Mouse (Mus musculus) thymus, adult 18-20 months (tissue): ENCODE measurements around the gene Gp1ba.

Experiments
- DNase-seq, 2 experiments: peaks; one replicate each; pipeline ENCODE4 v3.0.0; 2022; ENCODE audit warnings: mixed read lengths in 2 of 2

The Gp1ba gene

DNA sequence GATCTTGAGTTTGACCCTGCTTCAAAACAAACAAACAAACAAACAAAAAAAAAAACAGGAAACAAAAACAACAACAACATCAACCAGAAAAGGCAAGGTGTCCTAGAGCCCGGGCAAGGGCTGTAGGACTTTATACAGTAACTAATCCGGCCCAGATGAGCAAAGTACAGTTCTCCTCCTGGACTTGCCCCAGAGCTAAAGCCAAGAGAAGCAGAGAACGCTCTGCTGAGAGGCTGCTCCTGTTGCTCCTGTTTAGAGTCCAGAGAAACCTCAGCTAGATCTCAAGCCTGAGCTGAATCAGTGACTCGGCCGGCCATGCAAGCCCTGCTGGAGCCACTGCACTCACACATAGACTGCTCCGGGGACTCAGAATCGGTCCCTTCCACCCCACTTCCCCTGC lies 8.8 kb upstream of the Gp1ba start:
- DNase-seq, result no peak

DNA sequence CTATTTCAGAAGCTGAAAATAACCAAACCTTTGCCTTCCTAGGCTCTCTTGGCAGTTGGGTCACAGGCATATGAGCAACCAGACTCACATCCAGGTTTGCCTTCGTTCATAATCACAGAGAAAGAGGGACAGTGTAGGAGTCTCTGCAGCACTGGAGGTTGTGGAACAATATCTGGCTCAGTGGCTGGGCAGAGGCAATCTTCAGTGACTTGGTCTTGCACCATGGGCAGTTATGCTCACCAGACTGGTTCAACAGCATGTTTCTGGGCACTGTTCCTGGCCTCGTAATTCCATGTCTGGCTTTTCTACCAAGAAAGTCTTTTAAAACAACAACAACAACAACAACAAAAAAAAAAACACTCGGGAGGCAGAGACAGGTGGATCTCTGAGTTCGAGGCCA lies 3.3 kb upstream of the Gp1ba start:
- no peak for DNase-seq

- DNase-seq, result no peak
Measured at GRCm38 (mm10) chr11:70637764-70638163, 1.2 kb upstream of the Gp1ba start.

- DNase-seq, result no peak
Measured at GRCm38 (mm10) chr11:70638293-70638692, 629 bp upstream of the Gp1ba start.

GRCm38 (mm10) chr11:70639976-70640375 lies 1.1 kb downstream of the Gp1ba start:
- DNase-seq, result no peak

GRCm38 (mm10) chr11:70641241-70641640 lies 2.3 kb downstream of the Gp1ba start:
- no peak for DNase-seq

DNA sequence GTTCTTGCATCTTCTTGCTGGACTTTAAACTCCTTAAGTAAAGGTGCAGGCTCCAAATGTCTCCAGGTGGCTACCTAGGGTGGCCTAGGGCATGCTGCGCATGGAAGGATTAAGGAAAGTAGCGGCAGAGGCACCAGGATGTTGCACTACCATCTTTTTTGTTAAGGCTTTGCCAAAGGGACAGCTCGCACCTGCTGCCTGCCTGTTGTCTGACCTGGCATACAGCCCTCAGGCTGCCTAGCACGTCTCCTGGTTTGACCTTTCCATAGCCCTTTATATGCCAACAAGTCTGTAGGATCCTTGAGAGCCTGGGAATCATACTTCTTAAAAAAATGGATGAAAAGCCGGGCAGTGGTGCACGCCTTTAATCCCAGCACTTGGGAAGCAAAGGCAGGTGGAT lies 4.1 kb downstream of the Gp1ba start:
- no peak for DNase-seq

GRCm38 (mm10) chr11:70644564-70645103 lies 5.7 kb downstream of the Gp1ba start:
- no peak for DNase-seq

DNA sequence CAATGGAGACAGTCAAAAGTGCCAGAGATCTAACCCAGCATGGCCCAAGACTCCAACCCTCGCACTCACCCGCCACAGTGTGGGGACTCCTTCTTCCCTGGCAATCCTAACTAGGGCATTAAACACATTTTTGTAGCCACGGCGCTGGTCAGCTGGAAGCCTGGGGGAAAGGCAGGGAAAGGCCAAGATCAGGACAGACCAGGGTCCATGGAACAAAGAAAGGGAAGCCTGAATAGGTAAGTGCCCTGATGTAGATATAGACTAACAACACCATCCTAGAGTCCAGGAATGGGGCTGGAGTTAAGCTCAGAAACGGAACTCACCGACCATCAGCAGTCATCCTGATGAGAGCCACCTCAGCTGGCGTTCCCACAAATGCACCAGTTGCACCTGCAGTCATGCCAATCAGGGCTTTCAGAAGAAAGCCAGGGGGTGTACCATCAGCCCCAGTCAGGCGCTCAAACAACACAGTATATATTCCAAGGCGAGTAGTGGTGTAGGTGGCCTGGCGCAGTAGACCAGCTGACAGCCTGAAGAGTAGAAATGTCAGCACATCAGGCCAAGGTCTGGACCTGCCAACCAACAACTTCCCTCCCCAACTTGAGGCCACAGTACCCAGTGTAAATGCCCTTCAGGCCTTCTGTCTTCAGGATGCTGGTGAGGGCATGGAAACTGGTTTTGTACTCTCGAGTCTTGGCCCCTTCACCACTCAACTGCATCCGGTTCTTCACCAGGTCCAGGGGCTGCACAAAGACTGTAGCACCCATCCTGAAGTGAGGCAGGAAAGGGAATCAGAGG lies 6.7 kb downstream of the Gp1ba start:
- no peak for DNase-seq

DNA sequence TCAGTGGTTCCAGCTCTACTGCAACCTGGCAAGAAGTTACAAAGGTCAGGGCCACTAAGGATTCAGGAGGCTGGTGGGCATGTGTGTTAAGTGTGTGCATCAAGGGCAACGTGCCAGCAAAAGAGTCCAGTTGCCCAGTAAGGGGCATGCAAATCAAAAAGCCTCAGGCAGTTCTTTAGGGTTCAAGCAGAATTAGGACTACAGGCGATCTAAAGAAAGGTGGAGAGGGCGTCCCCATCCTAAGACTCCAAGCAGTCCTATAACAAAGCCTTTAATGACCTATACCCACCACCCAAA lies 7.3 kb downstream of the Gp1ba start:
- DNase-seq, result no peak

- peak; percentile 95 to 97 for DNase-seq
Measured at GRCm38 (mm10) chr11:70646691-70647650, 8.0 kb downstream of the Gp1ba start, which contains the start of the genes Rnf167 and Slc25a11. TSS of gene Rnf167 (plus strand) at chr11:70647235. TSS of gene Slc25a11 (minus strand) at chr11:70647479.

DNA sequence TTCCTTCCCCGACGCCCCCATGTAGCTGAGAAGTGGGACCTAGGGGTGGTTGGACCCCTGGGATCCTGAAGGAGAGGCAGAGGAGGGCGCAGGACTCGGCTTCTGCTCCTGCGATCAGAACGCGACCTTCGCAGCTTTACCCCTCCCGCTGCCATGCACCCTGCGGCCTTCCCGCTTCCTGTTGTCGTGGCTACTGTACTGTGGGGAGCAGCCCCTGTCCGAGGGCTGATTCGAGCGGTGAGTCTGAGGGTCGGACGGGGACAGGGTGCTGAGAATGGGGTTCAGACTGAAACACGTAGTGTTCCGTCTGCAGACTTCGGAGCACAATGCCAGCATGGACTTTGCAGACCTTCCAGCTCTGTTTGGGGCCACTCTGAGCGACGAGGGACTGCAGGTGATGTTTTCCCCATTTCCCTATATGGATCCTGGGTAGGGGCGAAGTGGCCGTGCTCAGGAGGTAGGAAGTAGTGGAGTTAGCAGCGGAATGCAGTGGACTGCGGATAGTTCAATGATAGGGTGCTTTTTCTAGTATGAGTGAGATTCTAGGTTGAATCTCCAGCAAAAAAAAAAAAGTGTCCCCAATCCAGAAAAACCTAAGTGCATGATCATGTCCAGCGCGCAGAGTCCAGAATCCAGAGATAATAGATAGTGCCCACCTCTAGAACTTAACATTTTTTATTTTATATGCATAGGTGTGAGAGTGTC lies 8.9 kb downstream of the Gp1ba start:
- DNase-seq, result peak; percentile 51 to 71

DNA sequence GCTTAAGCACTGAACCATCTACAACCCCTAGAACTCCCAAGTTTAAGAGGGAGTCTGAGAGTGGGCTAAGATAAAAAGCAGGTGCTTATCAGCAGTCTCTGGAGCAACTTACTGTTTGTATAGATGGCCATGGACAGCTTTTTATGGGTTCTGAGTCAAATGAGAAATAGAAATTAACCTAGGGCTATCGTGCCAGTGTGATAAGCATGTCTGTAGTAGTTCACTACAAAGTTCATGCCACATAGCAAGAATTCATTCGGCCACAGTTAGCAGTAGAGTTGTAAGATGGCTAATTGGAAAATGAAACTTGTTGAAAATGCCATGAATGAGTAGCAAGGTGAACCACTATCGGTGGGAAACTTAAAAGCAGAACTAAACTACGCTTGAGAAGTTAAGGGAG lies 9.6 kb downstream of the Gp1ba start:
- no peak for DNase-seq

DNA sequence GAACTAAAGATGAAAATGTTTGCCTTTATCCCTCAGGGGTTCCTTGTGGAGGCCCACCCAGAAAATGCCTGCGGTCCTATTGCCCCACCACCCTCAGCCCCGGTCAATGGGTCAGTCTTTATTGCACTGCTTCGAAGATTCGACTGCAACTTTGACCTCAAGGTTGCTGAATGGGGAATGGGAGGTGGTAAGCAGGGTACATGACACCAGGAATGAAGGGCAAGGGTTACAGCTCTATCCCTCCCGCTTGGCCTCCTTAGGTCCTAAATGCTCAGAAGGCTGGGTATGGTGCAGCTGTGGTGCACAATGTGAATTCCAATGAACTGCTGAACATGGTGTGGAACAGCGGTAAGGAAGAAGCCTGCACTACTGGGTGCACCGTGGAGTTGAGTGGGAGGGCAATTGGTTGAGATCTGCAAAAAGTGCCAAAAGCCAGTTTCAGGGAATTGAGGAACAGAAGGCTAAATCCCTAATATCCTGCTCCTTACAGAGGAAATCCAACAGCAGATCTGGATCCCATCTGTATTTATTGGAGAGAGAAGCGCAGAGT lies 10.3 kb downstream of the Gp1ba start:
- DNase-seq, result no peak

DNA sequence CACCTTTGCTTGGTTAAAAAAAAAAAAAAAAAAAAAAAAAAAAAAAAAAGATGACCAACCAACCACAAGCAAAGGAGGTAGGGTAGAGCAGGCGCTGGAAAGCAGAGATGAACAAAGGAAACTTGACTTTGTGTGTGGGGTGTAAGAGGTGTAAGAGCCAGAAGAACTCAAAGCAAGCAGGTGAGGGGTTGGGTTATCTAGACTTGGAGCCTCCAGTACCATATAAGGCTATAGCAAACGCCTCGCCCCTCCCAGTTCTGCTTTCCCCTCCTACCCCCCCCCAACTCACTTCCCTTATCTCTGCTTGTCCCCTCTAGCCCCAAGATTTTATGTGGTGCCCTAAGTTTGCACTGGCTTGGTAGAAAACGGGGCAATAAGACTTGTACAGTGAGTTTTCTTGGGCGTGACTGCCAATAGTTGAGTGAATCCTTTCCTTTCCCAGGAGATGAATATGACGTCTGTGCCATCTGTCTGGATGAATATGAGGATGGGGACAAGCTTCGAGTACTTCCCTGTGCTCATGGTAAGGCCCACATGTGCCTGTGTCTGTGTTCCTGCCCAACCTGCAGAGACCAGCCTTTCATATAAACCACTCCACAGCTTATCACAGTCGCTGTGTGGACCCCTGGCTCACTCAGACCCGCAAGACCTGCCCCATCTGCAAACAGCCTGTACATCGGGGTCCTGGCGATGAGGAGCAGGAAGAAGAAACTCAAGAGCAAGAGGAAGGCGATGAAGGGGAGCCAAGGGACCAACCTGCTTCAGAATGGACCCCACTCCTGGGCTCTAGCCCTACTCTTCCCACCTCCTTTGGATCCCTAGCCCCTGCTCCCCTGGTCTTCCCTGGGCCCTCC lies 11.6 kb downstream of the Gp1ba start:
- DNase-seq, result no peak

- no peak for DNase-seq
Measured at GRCm38 (mm10) chr11:70651391-70651790, 12.5 kb downstream of the Gp1ba start.

GRCm38 (mm10) chr11:70652029-70652883 lies 13.3 kb downstream of the Gp1ba start:
- DNase-seq, result peak in 1 of 2 experiments; percentile 66

GRCm38 (mm10) chr11:70652884-70653344 lies 14.0 kb downstream of the Gp1ba start:
- no peak for DNase-seq

DNA sequence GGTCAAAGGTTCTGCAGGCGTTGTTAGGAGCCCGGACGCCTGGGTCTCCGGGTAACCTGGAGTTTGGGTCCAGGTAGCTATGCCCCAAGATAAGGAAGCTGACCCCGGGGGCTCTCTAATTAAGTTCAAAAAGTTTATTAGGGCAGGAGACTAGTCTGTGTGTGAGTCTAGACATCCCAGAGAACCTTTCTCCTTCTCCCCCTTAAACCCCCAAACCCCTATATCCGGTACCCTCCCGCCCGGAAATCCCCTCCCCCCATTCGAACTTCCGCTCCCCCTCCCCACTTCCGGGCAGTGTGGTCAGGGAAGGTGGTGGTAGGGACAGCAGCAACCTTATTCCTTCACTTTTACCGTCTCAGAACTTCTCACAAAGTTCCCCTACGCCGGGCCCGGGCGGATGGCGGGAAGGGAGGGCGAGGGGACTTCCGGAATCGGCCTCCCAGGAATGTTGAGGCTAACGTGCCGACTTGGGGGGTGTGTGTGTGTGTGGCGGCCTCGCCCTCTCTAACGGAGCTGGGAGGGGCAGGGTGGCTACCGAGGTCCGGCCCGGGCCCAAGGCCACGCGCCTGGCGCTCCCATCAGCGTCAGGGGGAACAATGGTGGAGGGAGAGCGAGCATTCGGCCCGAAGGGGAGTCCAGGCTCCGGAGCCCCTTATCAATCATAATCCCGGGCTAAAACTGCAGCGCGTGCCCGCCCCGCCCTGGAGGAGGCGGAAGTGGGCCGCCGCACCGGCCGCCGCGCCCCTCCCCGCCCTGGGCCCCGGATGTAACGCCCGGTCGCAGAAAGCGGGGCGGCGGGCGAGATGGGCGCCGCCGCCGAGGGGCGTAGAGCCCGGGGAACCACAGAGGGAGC lies 14.6 kb downstream of the Gp1ba start:
- peak; percentile 59 to 75 for DNase-seq
